In genomic region chr19:36128440-36128839, GRCm38 (mm10) we compare ENCODE assay signal across 19 mouse cellular contexts. TPM values are rescaled to one million over a fixed set of nuclear protein-coding genes. Genes with fewer than 3 reads are reported as not detected.
"Had no signal": no experiment of that assay in that cellular context is flagged by ENCODE, and none has a peak within 500 bp of the region (broad histone marks: within the 10 kb centered on the region; RNA-seq: fewer than 3 reads in every experiment).

No protein-coding gene starts in this region.

- ATAC-seq: liver, embryonic 12.5 days; midbrain, embryonic 15.5 days had no signal

- H3K27ac ChIP-seq: limb, embryonic 15.5 days; midbrain, embryonic 15.5 days; neural tube, embryonic 13.5 days had no signal

- H3K36me3 ChIP-seq: limb, embryonic 15.5 days; liver, embryonic 12.5 days; midbrain, embryonic 15.5 days; neural tube, embryonic 13.5 days had no signal

- H3K4me2 ChIP-seq: limb, embryonic 15.5 days; midbrain, embryonic 11.5 days; midbrain, embryonic 15.5 days; neural tube, embryonic 13.5 days had no signal

- H3K27me3 ChIP-seq: limb, embryonic 15.5 days; liver, embryonic 12.5 days; midbrain, embryonic 15.5 days; neural tube, embryonic 13.5 days had no signal

- H3K4me1 ChIP-seq: midbrain, embryonic 15.5 days; neural tube, embryonic 13.5 days had no signal

- H3K9me3 ChIP-seq: limb, embryonic 15.5 days; liver, embryonic 12.5 days; midbrain, embryonic 15.5 days; neural tube, embryonic 13.5 days had no signal

- H3K9ac ChIP-seq: liver, embryonic 12.5 days; lung, embryonic 14.5 days; midbrain, embryonic 15.5 days; neural tube, embryonic 13.5 days had no signal

- DNase-seq: kidney, postnatal 36 days; layer of hippocampus, adult 9-11 months; layer of hippocampus, postnatal 36 days; lung, postnatal 4 days; retina, postnatal 1 day; right cerebral cortex, postnatal 4 days; spleen, adult 18-20 months; thymus, adult 2 months; thymus, postnatal 25 days had no signal

- H3K4me3 ChIP-seq: limb, embryonic 15.5 days; liver, embryonic 12.5 days; midbrain, embryonic 15.5 days; neural tube, embryonic 13.5 days had no signal

RNA-seq across cellular contexts. Expression of gene Ankrd1, which starts 8.5 kb away (rescaled TPM):
- total RNA-seq: layer of hippocampus, adult 18-20 months; layer of hippocampus, postnatal 36 days; left cerebral cortex, postnatal 25 days; megakaryocyte, adult 5-6 weeks; monocyte, adult 5-6 weeks had no signal
- polyA plus RNA-seq: midbrain, embryonic 11.5 days; midbrain, embryonic 15.5 days had no signal
